ENCODE assay signal across 2 mouse cellular contexts in genomic region chr17:57108040-57108665, GRCm38 (mm10).
TF ChIP-seq lines count a peak whose summit lies in the region.

No protein-coding gene starts in this region.

TF ChIP-seq in CH12.LX, 34 proteins besides CTCF, POLR2A, EP300 and RAD21:
- TF ChIP-seq NRF1 (IDR thresholded peaks at IDR 0.05; ENCODE audit: low read depth, low read length): 0 out of 2 replicates have a peak, but pooled peaks have one; percentile 11
- TF ChIP-seq NELFE (IDR thresholded peaks at IDR 0.05; ENCODE audit: low read depth, low read length): peak; percentile 44; the same call in 1 of the 2 replicates
- no peak for TF ChIP-seq SIN3A (IDR thresholded peaks at IDR 0.05; ENCODE audit: low read length)
- TF ChIP-seq MAX (IDR thresholded peaks at IDR 0.05; ENCODE audit: low read length): no peak; the same call in 1 of the 2 replicates
- TF ChIP-seq USF2 (conservative IDR thresholded peaks at IDR 0.05; ENCODE audit: low read depth, low read length): peak; percentile 4; the same call in 1 of the 2 replicates
- peak; percentile 23; the same call in 1 of the 2 replicates for TF ChIP-seq USF1 (IDR thresholded peaks at IDR 0.05; ENCODE audit: low read depth, low read length)
- TF ChIP-seq ZC3H11A (IDR thresholded peaks at IDR 0.05; ENCODE audit: low read depth, low read length): no peak
- TF ChIP-seq POLR2AphosphoS2 (IDR thresholded peaks at IDR 0.05; ENCODE audit: low read depth, low read length): peak; percentile 96; the same call in 1 of the 2 replicates
- TF ChIP-seq KAT2A (IDR thresholded peaks at IDR 0.05; ENCODE audit: insufficient replicate concordance, low read length): no peak
- TF ChIP-seq ELF1 (IDR thresholded peaks at IDR 0.05; ENCODE audit: low read depth, low read length): no peak
- TF ChIP-seq TCF12 (IDR thresholded peaks at IDR 0.05; ENCODE audit: low read depth, low read length): peak; percentile 25
- no peak for TF ChIP-seq JUN (IDR thresholded peaks at IDR 0.05; ENCODE audit: insufficient read depth, low read depth, low read length)
- no peak for TF ChIP-seq MYC (IDR thresholded peaks at IDR 0.05; ENCODE audit: low read depth, low read length)
- no peak; the same call in 1 of the 2 replicates for TF ChIP-seq CHD2 (IDR thresholded peaks at IDR 0.05; ENCODE audit: low read length)
- no peak for TF ChIP-seq JUND (conservative IDR thresholded peaks at IDR 0.05; ENCODE audit: low read depth, low read length)
- peak; percentile 75; the same call in 1 of the 2 replicates for TF ChIP-seq CHD1 (IDR thresholded peaks at IDR 0.05; ENCODE audit: low read depth, low read length)
- TF ChIP-seq E2F4 (IDR thresholded peaks at IDR 0.05; ENCODE audit: insufficient replicate concordance, low read depth, low read length): 0 out of 2 replicates have a peak, but pooled peaks have one; percentile 47
- 0 out of 2 replicates have a peak, but pooled peaks have one; percentile 23 for TF ChIP-seq UBTF (IDR thresholded peaks at IDR 0.05; ENCODE audit: low read depth, low read length)
- TF ChIP-seq MEF2A (IDR thresholded peaks at IDR 0.05; ENCODE audit: borderline replicate concordance, low read depth, low read length): no peak; the same call in 1 of the 2 replicates
- 0 out of 2 replicates have a peak, but pooled peaks have one; percentile 7 for TF ChIP-seq IRF4 (IDR thresholded peaks at IDR 0.05; ENCODE audit: low read depth, low read length)
- TF ChIP-seq RCOR1 (conservative IDR thresholded peaks at IDR 0.05; ENCODE audit: low read depth, low read length): no peak
- no peak for TF ChIP-seq PAX5 (IDR thresholded peaks at IDR 0.05; ENCODE audit: low read length)
- no peak for TF ChIP-seq ZNF384 (IDR thresholded peaks at IDR 0.05; ENCODE audit: low read depth, low read length)
- TF ChIP-seq MAFK (IDR thresholded peaks at IDR 0.05; ENCODE audit: insufficient replicate concordance, low read length): peak; percentile 56; the same call in 1 of the 2 replicates
- peak; percentile 24; the same call in 1 of the 2 replicates for TF ChIP-seq SMC3 (IDR thresholded peaks at IDR 0.05; ENCODE audit: low read depth, low read length)
- TF ChIP-seq HCFC1 (IDR thresholded peaks at IDR 0.05; ENCODE audit: low read depth, low read length): no peak
- TF ChIP-seq MXI1 (IDR thresholded peaks at IDR 0.05; ENCODE audit: low read depth, low read length): peak; percentile 62
- TF ChIP-seq ZKSCAN1 (IDR thresholded peaks at IDR 0.05; ENCODE audit: borderline replicate concordance, low read depth, low read length): no peak
- no peak for TF ChIP-seq ETS1 (conservative IDR thresholded peaks at IDR 0.05; ENCODE audit: low read depth, low read length)
- TF ChIP-seq BHLHE40 (IDR thresholded peaks at IDR 0.05; ENCODE audit: low read depth, low read length): peak; percentile 26; the same call in 1 of the 2 replicates
- TF ChIP-seq MAZ (IDR thresholded peaks at IDR 0.05; ENCODE audit: low read depth, low read length): 0 out of 2 replicates have a peak, but pooled peaks have one; percentile 3
- TF ChIP-seq GABPA (IDR thresholded peaks at IDR 0.05; ENCODE audit: insufficient replicate concordance, low read depth, low read length): no peak
- TF ChIP-seq ZMIZ1 (IDR thresholded peaks at IDR 0.05; ENCODE audit: low read depth, low read length): peak; percentile 75; the same call in 1 of the 2 replicates
- TF ChIP-seq TBP (conservative IDR thresholded peaks at IDR 0.05; ENCODE audit: low read depth, low read length): no peak
TF ChIP-seq in CH12.LX: peak in this region for 16.

TF ChIP-seq in myocyte, 11 proteins besides CTCF, POLR2A, EP300 and RAD21:
- no peak for TF ChIP-seq POLR2AphosphoS2 (IDR thresholded peaks at IDR 0.05; ENCODE audit: insufficient read length, low read depth)
- TF ChIP-seq MYOG (IDR thresholded peaks at IDR 0.05; ENCODE audit: control insufficient read depth in 1 of 3, insufficient read depth in 1 of 3, insufficient read length in 2 of 3, low read depth in 2 of 3): no peak
- TF ChIP-seq MYOD1 (IDR thresholded peaks at IDR 0.05; ENCODE audit: control insufficient read depth in 1 of 3, insufficient read length in 2 of 3, low read depth in 2 of 3): no peak
- TF ChIP-seq REST (IDR thresholded peaks at IDR 0.05; ENCODE audit: insufficient read depth, insufficient read length): no peak
- TF ChIP-seq SRF (IDR thresholded peaks at IDR 0.05; ENCODE audit: control insufficient read depth, insufficient read length, low read depth): no peak
- no peak for TF ChIP-seq E2F4 (IDR thresholded peaks at IDR 0.05; ENCODE audit: insufficient read depth)
